ENCODE assay signal across 8 mouse cellular contexts in genomic region chr8:70504851-70505250, GRCm38 (mm10). TPM values are rescaled to one million over a fixed set of nuclear protein-coding genes. Genes with fewer than 3 reads are reported as not detected.
DNase-seq lines count a peak whose midpoint lies in the region; ATAC-seq and TF ChIP-seq lines count a peak whose summit lies in the region.

No protein-coding gene starts in this region.

- peak; percentile 76 for DNase-seq in A20 (ENCODE audit: low read depth, low spot score)
- DNase-seq in adipocyte (ENCODE audit: low spot score), result peak; percentile 95
- DNase-seq in embryo, embryonic 11.5 days (ENCODE audit: low read depth, low spot score), result peak; percentile 70
- DNase-seq in heart, adult 8-10 months (ENCODE audit: low spot score), result peak; percentile 83
- DNase-seq in large intestine, adult 2 months (ENCODE audit: low read depth, low spot score), result peak; percentile 63
- peak; percentile 85 for DNase-seq in liver, postnatal 0 days
- DNase-seq in thymus, postnatal 14 days, result peak; percentile 86

- TF ChIP-seq POLR2A in olfactory bulb, adult 2 months (IDR thresholded peaks at IDR 0.05; ENCODE audit: insufficient read depth, low read depth, low read length), result no peak

- no peak overlapping the region for H3K4me2 ChIP-seq in liver, postnatal 0 days (ENCODE audit: low read depth, low read length)

- H3K9me3 ChIP-seq in liver, postnatal 0 days (ENCODE audit: low read length), result no peaks in the 10 kb centered on the region

- H3K27me3 ChIP-seq in liver, postnatal 0 days (ENCODE audit: insufficient read depth, low read length), result peaks cover 28% of the 10 kb centered on the region

- H3K4me1 ChIP-seq in liver, postnatal 0 days (ENCODE audit: insufficient read depth), result peaks cover 35% of the 10 kb centered on the region
- peaks cover 53% of the 10 kb centered on the region for H3K4me1 ChIP-seq in olfactory bulb, adult 2 months (ENCODE audit: control insufficient read depth, insufficient read depth, low read length)

- TF ChIP-seq EP300 in liver, postnatal 0 days (IDR thresholded peaks at IDR 0.05; ENCODE audit: low read depth), result no peak

- ATAC-seq in liver, postnatal 0 days, result no peak

- no peak overlapping the region for H3K27ac ChIP-seq in liver, postnatal 0 days (ENCODE audit: low read depth)
- H3K27ac ChIP-seq in olfactory bulb, adult 2 months (ENCODE audit: insufficient read depth, low read depth, low read length), result peak overlapping the region; percentile 72

- no peak overlapping the region for H3K4me3 ChIP-seq in liver, postnatal 0 days (ENCODE audit: low read depth, low read length)
- H3K4me3 ChIP-seq in olfactory bulb, adult 2 months (ENCODE audit: insufficient read depth, low read depth, low read length), result no peak overlapping the region

- no peak overlapping the region for H3K9ac ChIP-seq in liver, postnatal 0 days (replicated peaks)

- peak; percentile 95 for TF ChIP-seq CTCF in liver, postnatal 0 days (IDR thresholded peaks at IDR 0.05; ENCODE audit: low read depth)
- peak; percentile 73; the same call in 1 of the 2 replicates for TF ChIP-seq CTCF in olfactory bulb, adult 2 months (IDR thresholded peaks at IDR 0.05; ENCODE audit: insufficient read depth, low read depth, low read length)

- 79% methylated on average over 3 of the region's 3 CpGs for WGBS in large intestine, adult 2 months
- WGBS in liver, postnatal 0 days (ENCODE audit: insufficient replicate concordance), result 75% methylated on average over 3 of the region's 3 CpGs
- 43% methylated on average over 3 of the region's 3 CpGs for whole genome bisulfite sequencing in olfactory bulb, adult 2 months

- H3K36me3 ChIP-seq in liver, postnatal 0 days (replicated peaks; ENCODE audit: insufficient read depth, low read length), result peaks cover 15% of the 10 kb centered on the region

RNA-seq across cellular contexts. Expression of gene Rex1bd, which starts 1.7 kb away (rescaled TPM):
- total RNA-seq in heart, adult 8-10 months (2022), result 100 to 1,000 TPM; 118 to 133 (median 124) TPM
- 137 and 159 TPM in 2 replicates for polyA plus RNA-seq in large intestine, adult 2 months (2012; rRNA removed)
- 49.3 and 52.3 TPM in 2 replicates for polyA plus RNA-seq in liver, postnatal 0 days (2015; fragmentation: Nextera tagmentation; extraction: Ambion mirVana)
- polyA plus RNA-seq in olfactory bulb, adult 2 months (2012; ENCODE audit: insufficient read depth, insufficient read length, low replicate concordance, missing spikeins), result not detected in 2 replicates

RNA-seq across cellular contexts. Expression of gene Uba52, which starts 5.8 kb away (rescaled TPM):
- total RNA-seq in heart, adult 8-10 months (2022), result 1,000 to 10,000 TPM; 1,436 to 1,703 (median 1,558) TPM
- 768 and 796 TPM in 2 replicates for polyA plus RNA-seq in large intestine, adult 2 months (2012; rRNA removed)
- polyA plus RNA-seq in liver, postnatal 0 days (2015; fragmentation: Nextera tagmentation; extraction: Ambion mirVana), result 627 and 684 TPM in 2 replicates
- 789 TPM in 1 of 2 replicates, not detected in the other for polyA plus RNA-seq in olfactory bulb, adult 2 months (2012; ENCODE audit: insufficient read depth, insufficient read length, low replicate concordance, missing spikeins)

RNA-seq across cellular contexts. Expression of gene Crlf1, which starts 11.9 kb away (rescaled TPM):
- under 1 TPM in 2 of 4 experiments, not detected in 2; 0.57 to 0.97 TPM for total RNA-seq in heart, adult 8-10 months (2022)
- polyA plus RNA-seq in large intestine, adult 2 months (2012; rRNA removed), result 1.1 and 2.0 TPM in 2 replicates
- 0.07 and 0.38 TPM in 2 replicates for polyA plus RNA-seq in liver, postnatal 0 days (2015; fragmentation: Nextera tagmentation; extraction: Ambion mirVana)
- not detected in 2 replicates for polyA plus RNA-seq in olfactory bulb, adult 2 months (2012; ENCODE audit: insufficient read depth, insufficient read length, low replicate concordance, missing spikeins)

RNA-seq across cellular contexts. Expression of gene Tmem59l, which starts 17.7 kb away (rescaled TPM):
- total RNA-seq in heart, adult 8-10 months (2022), result not detected
- polyA plus RNA-seq in large intestine, adult 2 months (2012; rRNA removed), result 2.1 and 2.4 TPM in 2 replicates
- polyA plus RNA-seq in liver, postnatal 0 days (2015; fragmentation: Nextera tagmentation; extraction: Ambion mirVana), result not detected in 2 replicates
- not detected in 2 replicates for polyA plus RNA-seq in olfactory bulb, adult 2 months (2012; ENCODE audit: insufficient read depth, insufficient read length, low replicate concordance, missing spikeins)

RNA-seq across cellular contexts. Expression of gene Fkbp8, which starts 22.7 kb away (rescaled TPM):
- 100 to 1,000 TPM; 135 to 145 (median 137) TPM for total RNA-seq in heart, adult 8-10 months (2022)
- 422 and 497 TPM in 2 replicates for polyA plus RNA-seq in large intestine, adult 2 months (2012; rRNA removed)
- polyA plus RNA-seq in liver, postnatal 0 days (2015; fragmentation: Nextera tagmentation; extraction: Ambion mirVana), result 141 TPM in 2 replicates
- polyA plus RNA-seq in olfactory bulb, adult 2 months (2012; ENCODE audit: insufficient read depth, insufficient read length, low replicate concordance, missing spikeins), result not detected in 2 replicates
